Mouse (Mus musculus): ENCODE data around the gene Rap1gds1. TPM values are rescaled to one million over a fixed set of nuclear protein-coding genes. Genes with fewer than 3 reads are reported as not detected.
A peak's percentile ranks its signal among the peaks of the same experiment; 100 is the strongest.

The Rap1gds1 gene
- polyA plus RNA-seq, 1 experiment from 2014 or later = 107 TPM

DNA sequence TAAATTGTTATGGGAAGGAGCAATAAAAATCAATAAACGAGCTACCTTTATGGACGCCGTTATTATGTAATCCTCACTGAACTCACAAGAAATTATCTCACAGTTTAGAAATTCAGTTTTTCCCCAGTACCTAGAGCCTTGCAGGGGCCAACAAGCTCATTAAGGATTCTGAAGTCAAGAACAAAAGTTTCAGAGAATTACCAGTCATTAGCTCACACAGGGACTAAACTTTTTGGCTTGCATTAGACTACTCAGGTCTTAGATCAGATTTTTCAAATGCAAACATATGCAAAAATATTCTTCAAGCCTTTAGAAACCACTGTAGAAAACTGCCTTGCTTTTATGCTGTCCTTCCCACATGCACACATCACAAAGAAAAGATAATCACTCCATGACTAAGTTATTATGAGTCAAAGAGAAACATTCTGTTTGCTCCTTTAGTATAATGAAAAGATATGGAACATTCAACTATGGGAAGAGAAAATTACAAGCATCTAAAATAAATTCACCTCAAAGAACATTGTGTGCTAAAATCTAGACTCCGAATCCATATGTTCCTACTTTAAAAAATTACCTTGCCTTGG, 44.3 kb downstream of the Rap1gds1 start:
- no peaks in the 10 kb centered on the region for H3K4me1 ChIP-seq (ENCODE audit: control insufficient read depth, insufficient read depth, low read length)
- H3K4me3 ChIP-seq (ENCODE audit: low read depth, low read length) = no peak overlapping the region
- no peak for ATAC-seq (ENCODE audit: low read depth)
- no peaks in the 10 kb centered on the region for H3K36me3 ChIP-seq (ENCODE audit: control insufficient read depth, insufficient read depth, low read length)
- H3K4me2 ChIP-seq (ENCODE audit: low read depth, low read length) = no peak overlapping the region
- no peak overlapping the region for H3K9ac ChIP-seq (replicated peaks; ENCODE audit: low read depth, low read length)
- H3K27me3 ChIP-seq (ENCODE audit: control insufficient read depth, insufficient read depth, low read length) = no peaks in the 10 kb centered on the region
- H3K27ac ChIP-seq (ENCODE audit: low read depth, low read length) = no peak overlapping the region
- WGBS = 91% methylated on average over 4 of the region's 4 CpGs
- H3K9me3 ChIP-seq (ENCODE audit: control insufficient read depth, low read length) = no peaks in the 10 kb centered on the region

DNA sequence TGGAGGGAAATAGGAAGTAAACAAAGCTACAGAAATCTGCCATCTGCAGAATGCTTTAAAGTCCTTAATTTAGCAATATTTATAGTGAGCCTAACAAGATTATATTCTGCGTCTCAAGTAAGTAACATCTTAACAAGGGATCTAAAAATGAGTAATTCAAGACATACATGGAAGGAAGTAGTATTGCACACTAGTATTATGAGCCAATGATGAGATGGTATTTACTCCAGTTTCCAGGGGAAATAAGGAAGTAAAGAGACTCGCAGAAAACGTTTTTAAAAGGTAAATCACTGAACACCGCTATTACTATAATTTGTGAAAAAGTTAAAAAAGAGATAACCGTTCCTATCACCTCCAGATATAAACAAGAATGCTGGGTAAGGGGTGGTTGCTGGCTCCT, 49.9 kb downstream of the Rap1gds1 start:
- no peak overlapping the region for H3K27ac ChIP-seq (ENCODE audit: low read depth, low read length)
- no peak overlapping the region for H3K4me2 ChIP-seq (ENCODE audit: low read depth, low read length)
- H3K9me3 ChIP-seq (ENCODE audit: control insufficient read depth, low read length) = no peaks in the 10 kb centered on the region
- H3K4me3 ChIP-seq (ENCODE audit: low read depth, low read length) = no peak overlapping the region
- 86% methylated on average over 5 of the region's 5 CpGs for WGBS
- H3K9ac ChIP-seq (replicated peaks; ENCODE audit: low read depth, low read length) = no peak overlapping the region
- ATAC-seq (ENCODE audit: low read depth) = no peak
- no peaks in the 10 kb centered on the region for H3K27me3 ChIP-seq (ENCODE audit: control insufficient read depth, insufficient read depth, low read length)
- H3K4me1 ChIP-seq (ENCODE audit: control insufficient read depth, insufficient read depth, low read length) = peaks cover 8% of the 10 kb centered on the region; the same call in 1 of the 2 replicates
- H3K36me3 ChIP-seq (ENCODE audit: control insufficient read depth, insufficient read depth, low read length) = no peaks in the 10 kb centered on the region

DNA sequence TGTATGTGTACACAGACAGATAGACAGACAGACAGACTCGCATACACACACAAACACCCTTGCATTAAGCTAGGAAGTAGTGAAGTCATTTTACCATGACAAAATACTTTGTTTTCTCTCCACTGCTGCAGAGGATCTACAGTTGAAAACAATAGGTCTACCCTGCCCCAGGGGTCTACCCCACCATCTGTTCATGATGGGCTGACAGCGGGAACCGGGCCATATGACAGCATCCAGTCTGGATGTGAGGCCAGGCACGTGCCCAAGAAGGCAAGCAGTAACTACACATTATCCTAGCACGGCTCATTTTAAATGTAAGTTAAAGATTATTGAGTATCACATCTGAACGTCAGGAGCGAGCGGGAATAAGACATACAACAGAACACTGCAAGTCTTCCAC, 51.4 kb downstream of the Rap1gds1 start:
- Histone ChIP-seq H3K27me3 (ENCODE audit: control insufficient read depth, insufficient read depth, low read length) (no peaks in the 10 kb centered on the region), H3K9me3 (ENCODE audit: control insufficient read depth, low read length) (no peaks in the 10 kb centered on the region), H3K4me1 (ENCODE audit: control insufficient read depth, insufficient read depth, low read length) (peaks cover 8% of the 10 kb centered on the region; the same call in 1 of the 2 replicates), H3K4me2 (ENCODE audit: low read depth, low read length) (no peak overlapping the region), H3K27ac (ENCODE audit: low read depth, low read length) (no peak overlapping the region), H3K36me3 (ENCODE audit: control insufficient read depth, insufficient read depth, low read length) (no peaks in the 10 kb centered on the region), H3K9ac (replicated peaks; ENCODE audit: low read depth, low read length) (no peak overlapping the region), H3K4me3 (ENCODE audit: low read depth, low read length) (no peak overlapping the region)
- 23% methylated on average over 8 of the region's 8 CpGs for WGBS
- peak; percentile 92 for ATAC-seq (ENCODE audit: low read depth)

DNA sequence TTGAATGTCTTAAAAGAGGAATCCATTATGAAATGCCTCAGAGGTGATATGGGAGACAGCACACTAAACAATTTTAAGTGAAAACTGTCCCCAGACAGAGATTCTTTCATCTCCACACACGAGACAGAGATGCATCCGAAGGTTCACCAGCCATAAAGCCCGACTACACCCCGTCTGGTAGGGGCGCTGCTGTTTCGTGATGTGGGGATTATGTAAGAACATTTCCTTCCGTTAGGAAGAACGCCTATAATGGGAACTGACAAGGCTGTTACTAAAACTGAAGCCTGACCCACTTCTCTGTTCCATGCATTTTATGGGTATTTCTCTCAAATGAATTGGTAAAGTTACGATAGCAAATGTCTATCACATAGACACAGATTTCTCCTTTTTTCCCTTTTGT, 62.6 kb downstream of the Rap1gds1 start:
- H3K27ac ChIP-seq (ENCODE audit: low read depth, low read length) = no peak overlapping the region
- no peaks in the 10 kb centered on the region for H3K9me3 ChIP-seq (ENCODE audit: control insufficient read depth, low read length)
- H3K27me3 ChIP-seq (ENCODE audit: control insufficient read depth, insufficient read depth, low read length) = no peaks in the 10 kb centered on the region
- H3K9ac ChIP-seq (replicated peaks; ENCODE audit: low read depth, low read length) = no peak overlapping the region
- H3K4me1 ChIP-seq (ENCODE audit: control insufficient read depth, insufficient read depth, low read length) = no peaks in the 10 kb centered on the region
- no peaks in the 10 kb centered on the region for H3K36me3 ChIP-seq (ENCODE audit: control insufficient read depth, insufficient read depth, low read length)
- ATAC-seq (ENCODE audit: low read depth) = no peak
- WGBS = 78% methylated on average over 9 of the region's 9 CpGs
- H3K4me3 ChIP-seq (ENCODE audit: low read depth, low read length) = no peak overlapping the region
- H3K4me2 ChIP-seq (ENCODE audit: low read depth, low read length) = no peak overlapping the region

DNA sequence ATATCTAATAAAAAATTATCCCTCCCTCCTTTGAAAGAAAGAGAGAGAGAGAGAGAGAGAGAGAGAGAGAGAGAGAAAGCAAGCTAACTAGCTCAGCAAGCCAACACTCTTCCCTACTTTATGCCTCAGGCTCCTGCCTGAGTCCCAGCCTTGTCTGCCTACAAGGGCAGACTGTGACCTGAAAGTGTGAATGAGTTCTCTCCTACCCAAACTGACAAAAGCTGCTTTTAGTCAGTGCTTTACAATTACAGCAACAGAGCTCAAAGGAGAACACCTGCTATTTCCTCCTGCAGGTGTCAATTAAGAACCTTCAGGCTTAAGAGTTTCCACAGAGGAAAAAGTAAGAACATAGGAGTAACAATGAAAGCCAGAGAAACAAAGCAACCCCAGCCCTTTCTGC, 69.3 kb downstream of the Rap1gds1 start:
- Histone ChIP-seq H3K4me2 (ENCODE audit: low read depth, low read length) (no peak overlapping the region), H3K27ac (ENCODE audit: low read depth, low read length) (no peak overlapping the region), H3K4me3 (ENCODE audit: low read depth, low read length) (no peak overlapping the region), H3K27me3 (ENCODE audit: control insufficient read depth, insufficient read depth, low read length) (no peaks in the 10 kb centered on the region), H3K9me3 (ENCODE audit: control insufficient read depth, low read length) (no peaks in the 10 kb centered on the region), H3K4me1 (ENCODE audit: control insufficient read depth, insufficient read depth, low read length) (no peaks in the 10 kb centered on the region), H3K9ac (replicated peaks; ENCODE audit: low read depth, low read length) (no peak overlapping the region), H3K36me3 (ENCODE audit: control insufficient read depth, insufficient read depth, low read length) (no peaks in the 10 kb centered on the region)
- ATAC-seq (ENCODE audit: low read depth) = no peak

DNA sequence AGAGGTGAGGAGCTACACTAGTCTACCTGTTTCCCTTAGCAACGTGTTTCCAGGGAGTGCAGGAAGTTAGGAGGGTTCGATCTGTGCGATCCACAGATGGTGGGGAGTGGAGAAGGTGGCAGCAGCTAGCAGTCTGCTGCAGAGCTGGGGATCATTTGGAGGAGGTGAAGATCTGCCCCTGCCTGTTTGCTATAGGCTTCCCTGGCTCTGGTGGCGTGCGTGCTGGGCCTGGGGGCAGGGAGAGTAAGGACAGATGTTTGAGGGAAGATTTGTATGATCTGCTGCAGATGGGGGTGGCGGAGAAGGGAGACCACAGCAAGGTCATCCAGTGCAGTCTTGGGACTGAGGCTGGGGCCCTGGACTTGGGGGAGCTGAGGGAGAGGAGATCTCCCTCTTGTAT, 72.2 kb downstream of the Rap1gds1 start:
- H3K36me3 ChIP-seq (ENCODE audit: control insufficient read depth, insufficient read depth, low read length) = no peaks in the 10 kb centered on the region
- 89% methylated on average over 6 of the region's 6 CpGs for WGBS
- no peak overlapping the region for H3K4me3 ChIP-seq (ENCODE audit: low read depth, low read length)
- no peak overlapping the region for H3K27ac ChIP-seq (ENCODE audit: low read depth, low read length)
- H3K4me1 ChIP-seq (ENCODE audit: control insufficient read depth, insufficient read depth, low read length) = no peaks in the 10 kb centered on the region
- no peaks in the 10 kb centered on the region for H3K9me3 ChIP-seq (ENCODE audit: control insufficient read depth, low read length)
- H3K9ac ChIP-seq (replicated peaks; ENCODE audit: low read depth, low read length) = no peak overlapping the region
- ATAC-seq (ENCODE audit: low read depth) = no peak
- no peak overlapping the region for H3K4me2 ChIP-seq (ENCODE audit: low read depth, low read length)
- H3K27me3 ChIP-seq (ENCODE audit: control insufficient read depth, insufficient read depth, low read length) = no peaks in the 10 kb centered on the region

DNA sequence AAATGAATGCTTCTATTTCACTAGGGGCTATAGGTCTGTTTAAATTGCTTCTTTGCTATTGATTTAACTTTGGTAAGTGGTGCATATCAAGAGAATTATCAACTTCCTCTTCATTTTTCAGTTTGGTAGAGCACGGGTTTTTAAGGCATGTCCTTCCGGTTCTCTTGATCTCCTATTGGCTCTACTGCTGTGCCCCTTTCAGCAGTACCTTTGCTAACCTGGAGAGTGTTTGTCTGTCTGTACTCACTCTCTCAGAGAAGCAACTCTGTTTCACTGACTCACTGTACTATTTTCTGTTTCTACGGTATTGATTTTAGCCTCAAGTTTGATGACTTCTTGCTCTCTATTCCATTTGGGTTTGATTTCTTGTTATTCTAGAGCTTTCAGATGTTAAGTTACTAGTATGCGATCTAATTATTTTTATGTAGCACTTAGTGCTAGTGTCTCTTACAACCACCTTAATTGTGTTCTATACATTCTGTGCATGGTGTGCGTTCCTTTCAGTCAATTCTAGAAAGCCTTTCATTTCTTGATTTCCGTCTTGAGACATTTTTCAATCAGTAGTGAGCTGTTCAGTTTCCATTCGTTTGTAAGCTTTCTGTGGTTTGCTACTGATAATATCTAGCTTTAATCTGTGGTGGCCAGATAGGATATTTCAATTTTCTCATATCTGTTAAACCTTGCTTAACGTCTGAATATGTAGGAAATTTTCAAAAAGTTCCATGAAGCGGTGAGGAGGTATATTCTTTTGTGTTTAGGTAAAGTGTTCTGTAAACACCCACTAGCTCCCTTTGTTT, 74.7 kb downstream of the Rap1gds1 start:
- H3K4me1 ChIP-seq (ENCODE audit: control insufficient read depth, insufficient read depth, low read length) = no peaks in the 10 kb centered on the region
- H3K9me3 ChIP-seq (ENCODE audit: control insufficient read depth, low read length) = no peaks in the 10 kb centered on the region
- H3K9ac ChIP-seq (replicated peaks; ENCODE audit: low read depth, low read length) = no peak overlapping the region
- no peaks in the 10 kb centered on the region for H3K27me3 ChIP-seq (ENCODE audit: control insufficient read depth, insufficient read depth, low read length)
- H3K4me2 ChIP-seq (ENCODE audit: low read depth, low read length) = no peak overlapping the region
- no peak for ATAC-seq (ENCODE audit: low read depth)
- H3K36me3 ChIP-seq (ENCODE audit: control insufficient read depth, insufficient read depth, low read length) = no peaks in the 10 kb centered on the region
- no peak overlapping the region for H3K27ac ChIP-seq (ENCODE audit: low read depth, low read length)
- no peak overlapping the region for H3K4me3 ChIP-seq (ENCODE audit: low read depth, low read length)
- WGBS = 86% methylated on average over 9 of the region's 9 CpGs

DNA sequence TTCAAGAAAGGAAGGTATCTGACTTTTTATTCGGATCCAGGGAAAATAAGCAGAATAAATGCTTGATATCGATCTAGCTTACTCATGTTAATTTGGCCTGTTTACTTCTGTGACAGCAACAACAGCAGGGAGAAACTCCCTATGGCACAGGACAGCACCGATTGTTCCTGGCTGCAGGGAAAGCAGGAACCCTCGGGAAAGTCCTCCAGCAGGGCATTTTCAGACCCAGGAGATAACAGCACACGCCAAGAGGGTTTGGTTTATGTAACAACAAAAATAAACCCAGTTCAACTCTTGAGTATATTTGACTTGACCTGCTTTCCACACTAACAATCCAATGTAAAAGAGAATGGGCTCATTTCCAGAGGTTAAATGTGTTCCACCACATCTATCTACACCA, 81.5 kb downstream of the Rap1gds1 start:
- no peak for ATAC-seq (ENCODE audit: low read depth)
- 79% methylated on average over 5 of the region's 5 CpGs for WGBS
- no peak overlapping the region for H3K4me3 ChIP-seq (ENCODE audit: low read depth, low read length)
- H3K4me2 ChIP-seq (ENCODE audit: low read depth, low read length) = no peak overlapping the region
- H3K9ac ChIP-seq (replicated peaks; ENCODE audit: low read depth, low read length) = no peak overlapping the region
- no peaks in the 10 kb centered on the region for H3K9me3 ChIP-seq (ENCODE audit: control insufficient read depth, low read length)
- H3K27me3 ChIP-seq (ENCODE audit: control insufficient read depth, insufficient read depth, low read length) = no peaks in the 10 kb centered on the region
- H3K36me3 ChIP-seq (ENCODE audit: control insufficient read depth, insufficient read depth, low read length) = no peaks in the 10 kb centered on the region
- H3K4me1 ChIP-seq (ENCODE audit: control insufficient read depth, insufficient read depth, low read length) = no peaks in the 10 kb centered on the region
- no peak overlapping the region for H3K27ac ChIP-seq (ENCODE audit: low read depth, low read length)

DNA sequence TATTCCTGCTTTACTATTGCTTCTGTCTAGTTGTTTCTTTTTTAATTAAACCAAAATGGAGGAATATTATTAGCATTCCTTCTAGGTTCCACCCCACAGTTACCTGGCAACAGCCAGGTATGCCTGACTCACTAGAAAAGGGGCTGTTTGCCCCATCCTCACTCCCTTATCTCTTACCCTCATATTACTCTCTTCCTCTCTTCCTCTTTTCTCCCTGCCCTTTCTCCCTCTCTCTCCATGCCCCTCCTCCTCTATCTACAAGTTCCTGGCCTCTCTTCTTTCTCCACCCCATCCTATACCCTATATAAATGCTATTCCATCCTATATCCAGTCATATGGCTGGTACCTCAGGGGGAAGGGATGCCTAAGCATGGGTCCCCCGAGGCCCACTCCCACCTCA, 83.6 kb downstream of the Rap1gds1 start:
- H3K36me3 ChIP-seq (ENCODE audit: control insufficient read depth, insufficient read depth, low read length) = no peaks in the 10 kb centered on the region
- no peaks in the 10 kb centered on the region for H3K4me1 ChIP-seq (ENCODE audit: control insufficient read depth, insufficient read depth, low read length)
- no peak for ATAC-seq (ENCODE audit: low read depth)
- no peak overlapping the region for H3K4me3 ChIP-seq (ENCODE audit: low read depth, low read length)
- H3K27ac ChIP-seq (ENCODE audit: low read depth, low read length) = no peak overlapping the region
- no peaks in the 10 kb centered on the region for H3K27me3 ChIP-seq (ENCODE audit: control insufficient read depth, insufficient read depth, low read length)
- no peak overlapping the region for H3K9ac ChIP-seq (replicated peaks; ENCODE audit: low read depth, low read length)
- peaks cover 3% of the 10 kb centered on the region; the same call in 1 of the 2 replicates for H3K9me3 ChIP-seq (ENCODE audit: control insufficient read depth, low read length)
- no peak overlapping the region for H3K4me2 ChIP-seq (ENCODE audit: low read depth, low read length)
- WGBS = 95% methylated on average over 1 of the region's 1 CpGs
